Mouse (Mus musculus) liver, embryonic 16.5 days (tissue): Measurements from ENCODE around the gene Slc34a3. TPM values are rescaled to one million over a fixed set of nuclear protein-coding genes. Genes with fewer than 3 reads are reported as not detected.

Experiments
- ATAC-seq: fragments of 200-750 bp; cut with Nextera tagmentation; 2 replicates; pipeline ENCODE4 v1.8.0; 2017; ENCODE audit warnings: low read depth, mild to moderate bottlenecking, moderate number of reproducible peaks, moderate library complexity
- H3K27ac ChIP-seq: fragments of 300-500 bp; sonication (generic); 2 replicates; pipeline ENCODE4 v1.5.1; 2014; ENCODE audit warnings: mild to moderate bottlenecking, low read length
- H3K27me3 ChIP-seq: fragments of 300-500 bp; sonication (generic); 2 replicates; pipeline ENCODE4 v1.6.1; 2014; ENCODE audit warnings: low read depth, low read length, mixed read lengths; ENCODE audit not compliant: control insufficient read depth, insufficient read depth
- H3K36me3 ChIP-seq: fragments of 300-500 bp; sonication (generic); 2 replicates; pipeline ENCODE4 v1.6.1; 2014; ENCODE audit warnings: mild to moderate bottlenecking; ENCODE audit not compliant: control insufficient read depth, insufficient read depth
- H3K4me1 ChIP-seq: fragments of 300-500 bp; sonication (generic); 2 replicates; pipeline ENCODE4 v1.6.1; 2014; ENCODE audit warnings: low read depth, low read length, mixed read lengths; ENCODE audit not compliant: control insufficient read depth
- H3K4me2 ChIP-seq: fragments of 300-500 bp; sonication (generic); 2 replicates; pipeline ENCODE4 v1.6.1; 2014; ENCODE audit warnings: low read depth, low read length, mixed read lengths
- H3K4me3 ChIP-seq: fragments of 300-500 bp; sonication (generic); 2 replicates; pipeline ENCODE4 v1.5.1; 2014; ENCODE audit warnings: low read depth, mild to moderate bottlenecking, low read length
- H3K9ac ChIP-seq: fragments of 300-500 bp; sonication (generic); 2 replicates; pipeline ENCODE4 v1.6.1; 2014; ENCODE audit warnings: low read depth, low read length
- H3K9me3 ChIP-seq: fragments of 300-500 bp; sonication (generic); replicated peaks from 2 replicates; pipeline ENCODE4 v1.6.1; 2016; ENCODE audit warnings: low read length; ENCODE audit not compliant: control insufficient read depth
- WGBS: fragments of 180-500 bp; shearing (Covaris S2); extraction: QIAGEN DNeasy Blood & Tissue Kit; methylation state at CpG from one replicate; pipeline ENCODE4 v1.1.7; 2014; ENCODE audit not compliant: insufficient replicate concordance; 5-methylcytosine and 5-hydroxymethylcytosine counted together
- polyA plus RNA-seq: library from polyadenylated mRNA; unstranded; fragments of >200 nt; fragmentation: Nextera tagmentation; extraction: Ambion mirVana; gene quantifications from 2 replicates; pipeline ENCODE4 v1.2.1, GENCODE M21; 2015

The Slc34a3 gene
- polyA plus RNA-seq, 1 experiment from 2014 or later = 0.08 TPM

DNA sequence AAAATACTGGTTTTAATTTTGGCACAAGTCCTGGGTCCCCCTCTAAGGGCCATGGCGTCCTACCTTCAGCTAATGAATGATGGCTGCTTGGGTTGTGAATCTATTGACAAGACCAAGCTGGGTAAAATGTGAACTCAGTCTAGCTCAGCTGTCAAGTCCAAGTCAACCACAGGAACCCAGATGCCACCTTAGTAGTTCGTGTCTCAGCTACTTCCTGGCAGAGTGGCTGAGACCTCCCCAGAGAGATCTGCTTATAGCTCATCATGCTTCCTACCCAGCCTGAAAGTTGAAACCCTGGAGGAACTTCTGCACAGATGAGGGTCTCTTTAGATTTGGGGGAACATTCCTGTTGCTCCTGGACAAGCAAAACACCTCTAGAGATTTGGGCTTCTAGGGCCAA is 50.8 kb downstream of the Slc34a3 start:
- peaks cover 28% of the 10 kb centered on the region for H3K4me1 ChIP-seq

GRCm38 (mm10) chr2:25182664-25183063 is 51.5 kb downstream of the Slc34a3 start:
- Histone ChIP-seq H3K27me3 (peaks cover 68% of the 10 kb centered on the region), H3K36me3 (no peaks in the 10 kb centered on the region), H3K4me1 (peaks cover 28% of the 10 kb centered on the region), H3K9me3 (no peaks in the 10 kb centered on the region), H3K9ac (no peak overlapping the region), H3K4me3 (peak overlapping the region; percentile 29), H3K4me2 (peak overlapping the region; percentile 97; the same call in 1 of the 2 replicates), H3K27ac (no peak overlapping the region)
- no peak for ATAC-seq
- WGBS = 23% methylated on average over 6 of the region's 6 CpGs

More for the DNA sequence above, 50.8 kb downstream of the Slc34a3 start:
- Histone ChIP-seq H3K27me3 (peaks cover 68% of the 10 kb centered on the region), H3K4me3 (no peak overlapping the region), H3K27ac (no peak overlapping the region), H3K4me2 (no peak overlapping the region), H3K9me3 (no peaks in the 10 kb centered on the region), H3K9ac (no peak overlapping the region), H3K36me3 (no peaks in the 10 kb centered on the region)
- no peak for ATAC-seq
- WGBS = 64% methylated on average over 2 of the region's 2 CpGs

GRCm38 (mm10) chr2:25181891-25182397 is 52.2 kb downstream of the Slc34a3 start:
- H3K9me3 ChIP-seq = no peaks in the 10 kb centered on the region
- peak overlapping the region; percentile 97 for H3K4me2 ChIP-seq
- H3K9ac ChIP-seq = peak overlapping the region; percentile 62
- H3K27ac ChIP-seq = peak overlapping the region; percentile 66; the same call in 1 of the 2 replicates
- 2% methylated on average over 17 of the region's 17 CpGs for WGBS
- H3K4me3 ChIP-seq = peak overlapping the region; percentile 70
- peaks cover 67% of the 10 kb centered on the region for H3K27me3 ChIP-seq
- peaks cover 28% of the 10 kb centered on the region for H3K4me1 ChIP-seq
- no peak for ATAC-seq
- H3K36me3 ChIP-seq = no peaks in the 10 kb centered on the region

GRCm38 (mm10) chr2:25180973-25181890 is 52.9 kb downstream of the Slc34a3 start:
- under 1% methylated on average over 100 of the region's 100 CpGs for WGBS
- peaks cover 28% of the 10 kb centered on the region for H3K4me1 ChIP-seq
- H3K9me3 ChIP-seq = no peaks in the 10 kb centered on the region
- H3K36me3 ChIP-seq = no peaks in the 10 kb centered on the region
- ATAC-seq = peak; percentile 76
- H3K4me2 ChIP-seq = peak overlapping the region; percentile 97
- H3K9ac ChIP-seq = peak overlapping the region; percentile 62
- peak overlapping the region; percentile 66 for H3K27ac ChIP-seq
- H3K27me3 ChIP-seq = peaks cover 60% of the 10 kb centered on the region
- peak overlapping the region; percentile 70 for H3K4me3 ChIP-seq

- H3K9me3 ChIP-seq = no peaks in the 10 kb centered on the region
- ATAC-seq = peak; percentile 83
- H3K9ac ChIP-seq = peak within 1 kb of the TSS; percentile 62
- H3K4me1 ChIP-seq = peaks cover 27% of the 10 kb centered on the region
- H3K4me2 ChIP-seq = peak within 1 kb of the TSS; percentile 97
- H3K27ac ChIP-seq = peak within 1 kb of the TSS; percentile 66
- WGBS = under 1% methylated on average over 35 of the region's 35 CpGs
- H3K36me3 ChIP-seq = no peaks in the 10 kb centered on the region
- peak within 1 kb of the TSS; percentile 70 for H3K4me3 ChIP-seq
- peaks cover 53% of the 10 kb centered on the region for H3K27me3 ChIP-seq
Measured at GRCm38 (mm10) chr2:25180478-25180903, 53.7 kb downstream of the Slc34a3 start, which contains the start of gene Nrarp. Gene Nrarp, plus strand, starts transcription at chr2:25180758.

- H3K4me2 ChIP-seq = peak overlapping the region; percentile 97; the same call in 1 of the 2 replicates
- no peak for ATAC-seq
- H3K9me3 ChIP-seq = no peaks in the 10 kb centered on the region
- no peaks in the 10 kb centered on the region for H3K36me3 ChIP-seq
- no peak overlapping the region for H3K27ac ChIP-seq
- H3K27me3 ChIP-seq = peaks cover 45% of the 10 kb centered on the region
- H3K4me3 ChIP-seq = no peak overlapping the region
- peaks cover 33% of the 10 kb centered on the region for H3K4me1 ChIP-seq
- H3K9ac ChIP-seq = no peak overlapping the region; the same call in 1 of the 2 replicates
- 60% methylated on average over 15 of the region's 15 CpGs for WGBS
Measured at GRCm38 (mm10) chr2:25179566-25180217, 54.5 kb downstream of the Slc34a3 start.

Other genes with a start within 250 kb of the Slc34a3 start
- gene Nsmf, start 180.0 kb downstream of the Slc34a3 start, polyA plus RNA-seq = 9.5 and 10.8 TPM in 2 replicates
- 5.3 and 8.0 TPM in 2 replicates for gene Entpd8, start 154.1 kb downstream of the Slc34a3 start, polyA plus RNA-seq
- gene Noxa1, start 139.2 kb downstream of the Slc34a3 start, polyA plus RNA-seq = 0.82 and 0.85 TPM in 2 replicates
- 1.1 and 1.3 TPM in 2 replicates for gene Nrarp, start 53.6 kb downstream of the Slc34a3 start, polyA plus RNA-seq
- gene Tor4a, start 37.5 kb downstream of the Slc34a3 start, polyA plus RNA-seq = 6.5 and 6.6 TPM in 2 replicates
- gene Nelfb, start 22.9 kb downstream of the Slc34a3 start, polyA plus RNA-seq = 33.9 and 34.9 TPM in 2 replicates
- gene Stpg3, start 19.7 kb downstream of the Slc34a3 start, polyA plus RNA-seq = not detected in 2 replicates
- not detected in 2 replicates for gene Fam166a, start 15.6 kb downstream of the Slc34a3 start, polyA plus RNA-seq
- gene Tubb4b, start 9.7 kb downstream of the Slc34a3 start, polyA plus RNA-seq = 590 and 624 TPM in 2 replicates
- gene Rnf224, start 2.4 kb upstream of the Slc34a3 start, polyA plus RNA-seq = not detected in 2 replicates
- gene Rnf208, start 7.9 kb upstream of the Slc34a3 start, polyA plus RNA-seq = 0.77 TPM in 1 of 2 replicates, not detected in the other
- gene Cysrt1, start 8.1 kb upstream of the Slc34a3 start, polyA plus RNA-seq = not detected in 2 replicates
- gene AL732309.1, start 12.5 kb upstream of the Slc34a3 start, polyA plus RNA-seq = 1.4 and 1.8 TPM in 2 replicates
- gene Tmem203, start 21.1 kb upstream of the Slc34a3 start, polyA plus RNA-seq = 10.9 and 12.0 TPM in 2 replicates
- 3.7 and 4.7 TPM in 2 replicates for gene Tprn, start 28.3 kb upstream of the Slc34a3 start, polyA plus RNA-seq
- gene Ssna1, start 38.1 kb upstream of the Slc34a3 start, polyA plus RNA-seq = 94.7 and 111 TPM in 2 replicates
- gene Anapc2, start 38.1 kb upstream of the Slc34a3 start, polyA plus RNA-seq = 40.1 and 40.5 TPM in 2 replicates
- not detected in 2 replicates for gene Tmem210, start 53.8 kb upstream of the Slc34a3 start, polyA plus RNA-seq
- gene Lrrc26, start 55.6 kb upstream of the Slc34a3 start, polyA plus RNA-seq = not detected in 2 replicates
- 0.02 TPM in 1 of 2 replicates, not detected in the other for gene Grin1, start 84.8 kb upstream of the Slc34a3 start, polyA plus RNA-seq
- 15.3 and 17.2 TPM in 2 replicates for gene Man1b1, start 98.0 kb upstream of the Slc34a3 start, polyA plus RNA-seq
- 10.8 and 11.5 TPM in 2 replicates for gene Dpp7, start 122.0 kb upstream of the Slc34a3 start, polyA plus RNA-seq
- 12.6 and 14.0 TPM in 2 replicates for gene Uap1l1, start 131.3 kb upstream of the Slc34a3 start, polyA plus RNA-seq
- 14.7 and 16.2 TPM in 2 replicates for gene Sapcd2, start 138.0 kb upstream of the Slc34a3 start, polyA plus RNA-seq
- gene Entpd2, start 161.5 kb upstream of the Slc34a3 start, polyA plus RNA-seq = 0.54 and 1.0 TPM in 2 replicates
- 4.7 and 4.8 TPM in 2 replicates for gene Npdc1, start 165.0 kb upstream of the Slc34a3 start, polyA plus RNA-seq
- gene Fut7, start 188.9 kb upstream of the Slc34a3 start, polyA plus RNA-seq = 0.96 and 1.2 TPM in 2 replicates
- gene Abca2, start 194.3 kb upstream of the Slc34a3 start, polyA plus RNA-seq = 1.3 and 1.8 TPM in 2 replicates
- 0.54 and 0.63 TPM in 2 replicates for gene Clic3, start 222.5 kb upstream of the Slc34a3 start, polyA plus RNA-seq
- 10.1 TPM in 2 replicates for gene Paxx, start 226.7 kb upstream of the Slc34a3 start, polyA plus RNA-seq
- gene Ptgds, start 235.7 kb upstream of the Slc34a3 start, polyA plus RNA-seq = 0.35 and 0.71 TPM in 2 replicates